Mouse (Mus musculus): ENCODE results near the gene Fut7. TPM values are rescaled to one million over a fixed set of nuclear protein-coding genes. Genes with fewer than 3 reads are reported as not detected.

Gene Fut7
- polyA plus RNA-seq (2011; ENCODE audit: insufficient read length, low read depth, missing spikeins) = not detected in 2 replicates

DNA sequence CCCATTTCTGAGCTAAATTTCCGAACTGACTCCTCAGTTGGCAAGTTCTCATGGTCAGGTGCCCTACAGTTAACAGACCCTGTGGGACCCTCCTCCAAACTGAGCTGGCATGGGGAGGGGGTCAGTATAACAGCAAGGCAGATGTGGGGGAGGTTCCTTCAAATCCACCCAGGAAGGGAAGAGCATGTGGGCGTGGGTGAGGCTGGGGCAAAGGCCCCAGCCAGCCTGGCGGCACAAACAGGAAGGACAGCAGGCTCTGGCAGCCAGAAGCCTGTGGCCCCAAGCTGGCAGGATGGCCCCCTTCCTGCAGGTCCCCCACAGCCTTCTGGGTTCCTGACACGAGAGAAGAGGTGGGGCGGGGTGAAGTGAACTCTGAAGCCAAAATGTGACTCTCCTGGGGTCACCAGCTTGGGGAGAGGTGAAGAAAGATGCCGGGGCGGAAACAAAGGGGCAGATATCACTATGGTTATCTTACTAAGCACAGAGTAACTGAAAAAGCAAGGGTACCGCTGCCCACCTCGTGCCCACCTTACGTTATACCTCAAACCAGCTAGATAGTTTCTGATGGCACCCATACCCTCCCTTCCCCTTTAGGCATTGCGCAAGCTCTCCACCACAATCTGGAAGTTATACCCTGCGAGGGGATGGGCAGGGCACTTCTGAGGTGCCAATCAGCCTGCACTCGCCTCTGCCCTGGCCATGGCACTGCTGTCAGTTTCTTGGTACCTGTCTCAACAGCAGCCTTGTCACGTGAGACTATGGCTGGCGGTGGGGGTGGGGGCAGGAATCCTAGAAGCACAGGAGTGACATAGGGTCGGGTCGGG, at the start of gene Fut7:
Fut7 (plus strand) TSS at position 681 of the 824 bp plus-strand sequence.
- TF ChIP-seq CTCF (IDR thresholded peaks at IDR 0.05; ENCODE audit: borderline replicate concordance, insufficient read depth, low read length) = no peak
- no peak for TF ChIP-seq POLR2A (IDR thresholded peaks at IDR 0.05; ENCODE audit: low read depth, low read length)
- no peak within 1 kb of the TSS for H3K27ac ChIP-seq (ENCODE audit: insufficient read depth, low read length)
- H3K4me3 ChIP-seq (ENCODE audit: insufficient read depth, low read length) = no peak within 1 kb of the TSS
- no peaks in the 10 kb centered on the region for H3K4me1 ChIP-seq (ENCODE audit: control insufficient read depth, insufficient read depth, low read length)

DNA sequence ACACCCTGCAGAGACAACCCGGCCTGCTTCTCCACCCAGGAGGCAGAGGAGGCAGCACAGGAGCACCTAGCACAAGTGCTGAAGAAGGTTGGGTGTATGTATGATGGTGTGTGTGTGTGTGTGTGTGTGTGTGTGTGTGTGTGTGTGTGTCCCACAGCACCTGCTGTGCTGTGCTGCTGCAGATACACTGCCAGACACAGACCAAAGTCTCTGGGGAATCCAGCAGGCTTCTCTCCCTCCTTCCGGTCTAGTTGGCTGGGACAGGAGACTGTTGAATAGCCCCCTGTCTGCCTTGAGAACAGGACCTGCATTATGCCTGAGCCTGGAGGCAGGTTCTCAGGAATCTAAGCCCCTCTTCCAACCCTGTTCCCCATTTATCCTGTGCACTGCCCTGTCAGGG, 49.6 kb upstream of the Fut7 start:
- Histone ChIP-seq H3K27ac (ENCODE audit: insufficient read depth, low read length) (no peak overlapping the region), H3K4me3 (ENCODE audit: insufficient read depth, low read length) (peak overlapping the region; percentile 73), H3K4me1 (ENCODE audit: control insufficient read depth, insufficient read depth, low read length) (no peaks in the 10 kb centered on the region)
- TF ChIP-seq CTCF (IDR thresholded peaks at IDR 0.05; ENCODE audit: borderline replicate concordance, insufficient read depth, low read length) = no peak
- no peak for TF ChIP-seq POLR2A (IDR thresholded peaks at IDR 0.05; ENCODE audit: low read depth, low read length)

DNA sequence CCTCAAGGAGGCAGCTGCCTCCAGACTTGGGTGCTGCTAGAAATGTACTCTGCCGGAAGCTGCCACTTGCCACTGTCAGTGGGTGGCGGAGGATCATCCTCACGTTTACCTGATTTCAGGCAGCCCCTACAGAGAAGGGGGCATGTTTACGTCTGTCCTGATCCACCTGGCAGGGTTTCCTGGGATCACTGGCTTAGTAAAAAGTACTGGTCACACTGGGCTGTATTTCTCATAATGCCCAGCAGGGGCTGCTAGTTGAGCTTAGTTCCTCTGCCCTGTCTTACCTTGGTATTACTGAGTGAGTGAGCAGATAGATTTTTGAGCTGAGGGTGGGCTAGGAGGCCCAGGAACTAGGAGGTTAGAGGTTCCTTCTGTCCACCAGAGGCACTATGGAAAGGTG, 46.5 kb upstream of the Fut7 start:
- no peak overlapping the region for H3K4me3 ChIP-seq (ENCODE audit: insufficient read depth, low read length)
- TF ChIP-seq CTCF (IDR thresholded peaks at IDR 0.05; ENCODE audit: borderline replicate concordance, insufficient read depth, low read length) = peak; percentile 10; the same call in 1 of the 2 replicates
- TF ChIP-seq POLR2A (IDR thresholded peaks at IDR 0.05; ENCODE audit: low read depth, low read length) = no peak
- H3K27ac ChIP-seq (ENCODE audit: insufficient read depth, low read length) = no peak overlapping the region
- no peaks in the 10 kb centered on the region for H3K4me1 ChIP-seq (ENCODE audit: control insufficient read depth, insufficient read depth, low read length)

DNA sequence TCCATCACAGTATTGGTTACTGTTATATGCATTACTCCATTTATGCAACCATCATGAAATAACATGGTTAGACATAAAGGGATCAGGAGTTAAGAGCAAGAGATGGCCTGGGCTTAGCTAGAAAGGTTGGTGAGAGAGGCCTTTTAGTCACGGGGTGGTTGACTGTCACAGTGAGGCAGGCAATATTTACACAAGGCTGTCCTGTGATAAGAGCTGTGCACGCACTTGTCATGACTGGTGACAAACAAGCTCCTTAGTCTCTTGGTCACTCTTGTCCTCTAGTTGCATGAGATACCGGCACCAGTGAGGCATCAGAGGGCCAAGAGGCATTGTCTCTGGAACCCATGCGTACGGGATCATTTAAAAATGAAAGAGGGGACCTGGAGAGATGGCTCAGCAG, 38.6 kb upstream of the Fut7 start:
- no peak overlapping the region for H3K4me3 ChIP-seq (ENCODE audit: insufficient read depth, low read length)
- H3K4me1 ChIP-seq (ENCODE audit: control insufficient read depth, insufficient read depth, low read length) = no peaks in the 10 kb centered on the region
- H3K27ac ChIP-seq (ENCODE audit: insufficient read depth, low read length) = no peak overlapping the region
- no peak for TF ChIP-seq POLR2A (IDR thresholded peaks at IDR 0.05; ENCODE audit: low read depth, low read length)
- TF ChIP-seq CTCF (IDR thresholded peaks at IDR 0.05; ENCODE audit: borderline replicate concordance, insufficient read depth, low read length) = no peak

DNA sequence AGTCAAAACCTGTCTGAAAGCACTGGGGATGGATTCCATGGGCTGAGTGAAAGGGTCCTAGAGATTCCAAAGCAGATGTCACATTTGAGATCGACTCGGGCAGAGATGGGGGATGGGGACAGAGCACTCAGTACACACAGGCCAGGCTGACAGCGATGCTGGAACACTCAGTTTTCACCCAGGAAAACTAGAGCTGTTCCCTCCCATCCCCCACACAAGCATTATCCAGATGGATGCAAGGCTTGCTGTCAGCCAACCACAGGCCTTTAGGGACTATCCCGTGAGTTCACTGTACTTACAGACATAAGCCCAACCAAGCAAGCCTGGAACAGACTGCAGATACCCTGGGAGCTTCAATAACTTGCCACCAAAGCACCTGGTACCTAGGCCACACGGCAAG, 31.8 kb upstream of the Fut7 start:
- Histone ChIP-seq H3K4me1 (ENCODE audit: control insufficient read depth, insufficient read depth, low read length) (peaks cover 9% of the 10 kb centered on the region), H3K4me3 (ENCODE audit: insufficient read depth, low read length) (no peak overlapping the region), H3K27ac (ENCODE audit: insufficient read depth, low read length) (no peak overlapping the region)
- TF ChIP-seq CTCF (IDR thresholded peaks at IDR 0.05; ENCODE audit: borderline replicate concordance, insufficient read depth, low read length) (no peak), POLR2A (IDR thresholded peaks at IDR 0.05; ENCODE audit: low read depth, low read length) (no peak)

DNA sequence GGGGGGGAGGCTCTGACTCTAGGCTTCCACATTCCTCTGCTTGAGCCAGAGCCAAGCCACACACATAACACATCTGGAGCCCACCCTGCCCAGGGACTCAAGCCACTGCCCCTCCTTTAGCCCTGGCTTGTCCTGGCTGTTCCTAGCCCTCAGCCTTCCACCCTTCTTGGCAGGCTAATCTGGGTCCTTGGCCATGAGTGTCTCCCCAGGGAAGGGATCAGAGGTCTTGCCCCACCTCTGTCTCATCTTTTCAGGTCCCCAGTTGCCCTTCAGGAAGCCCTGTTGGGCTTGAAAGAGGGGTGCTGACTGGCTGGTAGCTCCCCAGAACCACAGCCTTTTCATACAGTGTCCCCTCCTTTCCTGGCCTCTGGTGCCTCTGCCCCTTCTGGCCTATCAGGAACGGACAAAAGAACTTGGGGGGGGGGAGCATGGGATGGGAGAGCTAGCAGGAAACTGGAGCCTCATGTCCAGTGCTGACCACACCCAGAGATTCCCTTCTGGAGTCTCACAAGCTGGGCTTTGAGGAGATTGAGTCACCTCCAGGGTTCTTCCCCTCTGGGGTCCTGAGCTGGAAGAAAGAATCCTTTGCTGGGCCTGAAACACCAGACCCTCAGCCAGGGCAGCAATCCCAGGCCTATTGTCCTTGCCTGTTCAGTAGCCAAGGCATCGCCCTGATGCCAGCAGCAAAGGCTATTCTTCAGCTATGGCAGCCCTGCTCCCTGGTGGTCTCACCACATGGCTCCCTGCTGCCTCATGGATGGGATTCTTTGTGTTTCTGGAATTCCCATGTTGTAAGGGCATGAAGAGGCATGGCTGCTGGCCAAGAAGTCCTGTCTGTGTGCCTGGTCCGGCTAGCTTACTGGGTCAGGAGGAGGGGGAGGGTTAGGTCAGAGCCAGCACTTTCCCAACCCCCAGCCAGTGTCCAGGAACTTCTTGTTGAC, 28.5 kb upstream of the Fut7 start:
- no peak overlapping the region for H3K4me3 ChIP-seq (ENCODE audit: insufficient read depth, low read length)
- no peak overlapping the region for H3K27ac ChIP-seq (ENCODE audit: insufficient read depth, low read length)
- peaks cover 9% of the 10 kb centered on the region for H3K4me1 ChIP-seq (ENCODE audit: control insufficient read depth, insufficient read depth, low read length)
- TF ChIP-seq POLR2A (IDR thresholded peaks at IDR 0.05; ENCODE audit: low read depth, low read length) = no peak
- no peak for TF ChIP-seq CTCF (IDR thresholded peaks at IDR 0.05; ENCODE audit: borderline replicate concordance, insufficient read depth, low read length)

DNA sequence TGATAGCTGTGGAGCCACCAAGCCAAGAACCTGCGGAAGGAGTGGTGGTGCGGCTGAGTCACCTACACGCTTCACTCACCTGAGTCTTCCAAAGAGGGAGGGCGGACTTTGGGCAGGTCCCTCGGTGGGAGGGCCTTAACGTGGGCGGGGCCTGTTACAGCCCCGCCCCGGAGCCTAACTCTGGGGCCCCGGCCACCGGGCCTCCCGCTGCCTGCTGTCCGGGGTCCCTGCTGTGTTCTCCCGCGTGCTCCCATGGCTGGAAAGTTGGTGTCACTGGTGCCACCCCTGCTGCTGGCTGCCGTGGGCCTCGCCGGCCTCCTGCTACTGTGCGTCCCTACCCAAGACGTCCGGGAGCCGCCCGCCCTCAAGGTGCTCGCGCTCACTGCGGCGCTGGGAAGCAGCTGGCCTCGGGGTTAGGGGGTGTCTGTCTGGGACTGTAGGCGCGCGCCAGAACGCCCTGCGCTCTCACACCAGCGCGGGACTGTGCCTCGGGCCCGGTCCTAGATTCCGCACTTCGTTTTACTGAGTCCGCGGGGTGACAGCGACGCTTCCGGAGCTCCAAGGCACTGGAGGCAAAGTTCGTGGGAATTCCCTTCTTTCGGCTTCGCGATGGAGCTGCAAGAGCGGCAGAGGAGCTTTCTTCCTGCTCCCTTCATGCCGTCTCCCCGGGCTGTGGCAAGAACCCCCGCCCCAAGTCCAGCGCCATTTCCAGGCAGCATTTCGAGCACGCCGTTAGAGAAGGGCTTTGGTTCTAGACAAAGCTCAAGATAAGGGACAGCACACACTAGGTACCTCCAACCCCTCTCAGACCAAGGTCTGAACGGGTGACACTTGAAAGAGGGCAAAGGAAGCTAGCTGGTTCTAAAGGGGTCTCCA, 27.1 kb upstream of the Fut7 start, which contains the start of gene Entpd2:
Entpd2 (plus strand) TSS at position 154 of the 876 bp plus-strand sequence.
- no peak for TF ChIP-seq CTCF (IDR thresholded peaks at IDR 0.05; ENCODE audit: borderline replicate concordance, insufficient read depth, low read length)
- TF ChIP-seq POLR2A (IDR thresholded peaks at IDR 0.05; ENCODE audit: low read depth, low read length) = no peak
- peak within 1 kb of the TSS; percentile 13; the same call in 1 of the 2 replicates for H3K4me3 ChIP-seq (ENCODE audit: insufficient read depth, low read length)

DNA sequence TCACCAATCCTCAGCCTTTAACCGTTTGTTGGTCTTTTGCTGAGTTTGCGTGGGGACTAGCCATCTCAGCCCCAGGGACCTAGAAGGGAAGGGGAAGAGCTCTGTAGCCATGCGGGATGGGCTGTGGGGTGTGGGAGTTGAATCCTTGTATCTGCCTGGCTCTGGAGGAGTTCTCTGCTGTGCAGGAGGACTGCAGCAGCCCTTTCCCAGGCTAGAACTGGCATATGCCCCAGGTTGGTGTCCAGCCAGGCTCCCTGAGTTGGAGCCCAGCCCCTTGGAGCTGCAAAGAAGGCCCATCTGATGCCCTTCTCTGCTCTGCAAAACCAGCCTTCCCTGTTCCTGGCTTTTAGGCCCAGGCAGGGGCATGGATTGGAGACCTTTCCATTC, 26.5 kb upstream of the Fut7 start:
- Histone ChIP-seq H3K4me3 (ENCODE audit: insufficient read depth, low read length) (no peak overlapping the region), H3K4me1 (ENCODE audit: control insufficient read depth, insufficient read depth, low read length) (peaks cover 9% of the 10 kb centered on the region), H3K27ac (ENCODE audit: insufficient read depth, low read length) (no peak overlapping the region)
- TF ChIP-seq POLR2A (IDR thresholded peaks at IDR 0.05; ENCODE audit: low read depth, low read length) (no peak), CTCF (IDR thresholded peaks at IDR 0.05; ENCODE audit: borderline replicate concordance, insufficient read depth, low read length) (no peak)

More for the DNA sequence above, 27.1 kb upstream of the Fut7 start, which contains the start of gene Entpd2:
- Histone ChIP-seq H3K4me1 (ENCODE audit: control insufficient read depth, insufficient read depth, low read length) (peaks cover 9% of the 10 kb centered on the region), H3K27ac (ENCODE audit: insufficient read depth, low read length) (no peak within 1 kb of the TSS)

DNA sequence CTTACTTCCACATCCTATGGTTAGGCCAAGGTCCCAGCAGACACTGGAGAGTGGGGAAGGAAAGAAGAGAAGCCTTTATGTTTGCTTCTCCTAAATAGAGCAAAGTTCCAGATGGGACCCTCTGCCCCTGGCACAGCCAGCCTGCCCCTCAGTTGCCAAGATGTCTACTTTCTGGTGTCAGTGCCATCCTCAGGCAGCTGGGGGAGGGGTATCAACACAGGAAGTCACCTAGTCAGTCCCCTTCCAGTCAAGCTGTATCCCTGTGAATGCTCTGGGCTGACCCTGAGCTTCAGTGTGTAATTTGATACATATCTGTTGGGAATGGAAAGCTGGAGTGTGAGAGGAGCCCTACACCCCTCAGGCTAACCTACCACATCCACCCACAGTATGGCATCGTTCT, 26.1 kb upstream of the Fut7 start:
- Histone ChIP-seq H3K27ac (ENCODE audit: insufficient read depth, low read length) (no peak overlapping the region), H3K4me1 (ENCODE audit: control insufficient read depth, insufficient read depth, low read length) (peaks cover 9% of the 10 kb centered on the region), H3K4me3 (ENCODE audit: insufficient read depth, low read length) (no peak overlapping the region)
- TF ChIP-seq CTCF (IDR thresholded peaks at IDR 0.05; ENCODE audit: borderline replicate concordance, insufficient read depth, low read length) (no peak), POLR2A (IDR thresholded peaks at IDR 0.05; ENCODE audit: low read depth, low read length) (no peak)
